Mouse (Mus musculus) adrenal gland, adult 18-20 months (tissue): ENCODE data around the gene Daam2. TPM values are rescaled to one million over a fixed set of nuclear protein-coding genes. Genes with fewer than 3 reads are reported as not detected.

ENCODE experiments used
- DNase-seq, 2 experiments: peaks; one replicate each; pipeline ENCODE4 v3.0.0; 2021 to 2022; ENCODE audit warnings: low spot score in 2 of 2
- total RNA-seq, 2 experiments: library from RNA; stranded (reverse); gene quantifications; 1 replicate in 1 of 2; 2 replicates in 1 of 2; pipeline ENCODE4 v1.2.3; 2021

The Daam2 gene
- total RNA-seq, 2 experiments from 2014 or later = 27.2 to 28.9 TPM

- DNase-seq = no peak
These were observed 29.9 kb downstream of the Daam2 start for GRCm38 (mm10) chr17:49534267-49534719.

- DNase-seq = no peak
These were observed 32.5 kb downstream of the Daam2 start for GRCm38 (mm10) chr17:49531661-49532060.

- peak in 1 of 2 experiments; percentile 32 for DNase-seq
These were observed 33.9 kb downstream of the Daam2 start for GRCm38 (mm10) chr17:49530215-49530614.

GRCm38 (mm10) chr17:49528503-49529205 is 35.5 kb downstream of the Daam2 start:
- DNase-seq = no peak

GRCm38 (mm10) chr17:49528033-49528432 is 36.1 kb downstream of the Daam2 start:
- no peak for DNase-seq

- DNase-seq = no peak
These were observed 37.6 kb downstream of the Daam2 start for GRCm38 (mm10) chr17:49526566-49526965.

GRCm38 (mm10) chr17:49525911-49526310 is 38.2 kb downstream of the Daam2 start:
- no peak for DNase-seq

GRCm38 (mm10) chr17:49524584-49524983 is 39.6 kb downstream of the Daam2 start:
- DNase-seq = no peak

- no peak for DNase-seq
These were observed 41.7 kb downstream of the Daam2 start for GRCm38 (mm10) chr17:49522435-49522834.

GRCm38 (mm10) chr17:49522002-49522401 is 42.1 kb downstream of the Daam2 start:
- no peak for DNase-seq

- no peak for DNase-seq
These were observed 43.5 kb downstream of the Daam2 start for GRCm38 (mm10) chr17:49520674-49521073.

- no peak for DNase-seq
These were observed 44.4 kb downstream of the Daam2 start for GRCm38 (mm10) chr17:49519576-49520247.

- DNase-seq = no peak
These were observed 47.1 kb downstream of the Daam2 start for GRCm38 (mm10) chr17:49517091-49517490.

- DNase-seq = no peak
These were observed 48.5 kb downstream of the Daam2 start for GRCm38 (mm10) chr17:49515678-49516077.

- no peak for DNase-seq
These were observed 49.0 kb downstream of the Daam2 start for GRCm38 (mm10) chr17:49515141-49515540.

- DNase-seq = peak in 1 of 2 experiments; percentile 21
These were observed 51.5 kb downstream of the Daam2 start for GRCm38 (mm10) chr17:49512671-49513085.

- no peak for DNase-seq
These were observed 54.7 kb downstream of the Daam2 start for GRCm38 (mm10) chr17:49509431-49509830.

- DNase-seq = no peak
These were observed 60.8 kb downstream of the Daam2 start for GRCm38 (mm10) chr17:49503246-49503900.

- DNase-seq = peak; percentile 36 to 51
These were observed 63.9 kb downstream of the Daam2 start for GRCm38 (mm10) chr17:49500234-49500633.

GRCm38 (mm10) chr17:49499635-49500034 is 64.5 kb downstream of the Daam2 start:
- DNase-seq = no peak

GRCm38 (mm10) chr17:49498169-49498568 is 66.0 kb downstream of the Daam2 start:
- no peak for DNase-seq

GRCm38 (mm10) chr17:49493276-49493675 is 70.9 kb downstream of the Daam2 start:
- DNase-seq = no peak
